Mouse (Mus musculus): ENCODE measurements around the gene Rpl11. TPM values are rescaled to one million over a fixed set of nuclear protein-coding genes. Genes with fewer than 3 reads are reported as not detected.

The Rpl11 gene
- polyA plus RNA-seq, 1 experiment from 2014 or later: 211 TPM

- no peak for ATAC-seq (replicated peaks; ENCODE audit: extremely low read depth, insufficient read depth, low FRiP score)
- no peaks in the 10 kb centered on the region for H3K9me3 ChIP-seq (replicated peaks; ENCODE audit: control insufficient read depth, low read length)
- no peak overlapping the region for H3K9ac ChIP-seq (ENCODE audit: low read length)
- H3K4me3 ChIP-seq (ENCODE audit: low read length): no peak overlapping the region
- H3K27me3 ChIP-seq (ENCODE audit: control insufficient read depth, insufficient read depth, low read length): no peaks in the 10 kb centered on the region
- H3K4me2 ChIP-seq (ENCODE audit: low read depth, low read length): no peak overlapping the region
- no peak overlapping the region for H3K27ac ChIP-seq (ENCODE audit: low read length)
- no peaks in the 10 kb centered on the region; the same call in 1 of the 2 replicates for H3K4me1 ChIP-seq (ENCODE audit: control insufficient read depth, insufficient read depth, low read length)
- H3K36me3 ChIP-seq (ENCODE audit: control insufficient read depth, insufficient read depth): peaks cover 21% of the 10 kb centered on the region
- WGBS: 79% methylated on average over 5 of the region's 5 CpGs
Measured at GRCm38 (mm10) chr4:136045091-136045490, 8.1 kb downstream of the Rpl11 start.

GRCm38 (mm10) chr4:136043784-136044400 is 9.3 kb downstream of the Rpl11 start:
- 79% methylated on average over 6 of the region's 6 CpGs for WGBS

GRCm38 (mm10) chr4:136035078-136035477 is 18.1 kb downstream of the Rpl11 start:
- no peak overlapping the region for H3K4me3 ChIP-seq (ENCODE audit: low read length)
- peaks cover 7% of the 10 kb centered on the region for H3K4me1 ChIP-seq (ENCODE audit: control insufficient read depth, insufficient read depth, low read length)
- no peaks in the 10 kb centered on the region; the same call in 1 of the 2 replicates for H3K9me3 ChIP-seq (replicated peaks; ENCODE audit: control insufficient read depth, low read length)
- no peak overlapping the region for H3K27ac ChIP-seq (ENCODE audit: low read length)
- ATAC-seq (replicated peaks; ENCODE audit: extremely low read depth, insufficient read depth, low FRiP score): no peak
- H3K4me2 ChIP-seq (ENCODE audit: low read depth, low read length): no peak overlapping the region
- no peak overlapping the region for H3K9ac ChIP-seq (ENCODE audit: low read length)
- 75% methylated on average over 4 of the region's 4 CpGs for WGBS
- no peaks in the 10 kb centered on the region for H3K27me3 ChIP-seq (ENCODE audit: control insufficient read depth, insufficient read depth, low read length)
- no peaks in the 10 kb centered on the region for H3K36me3 ChIP-seq (ENCODE audit: control insufficient read depth, insufficient read depth)

More at GRCm38 (mm10) chr4:136043784-136044400, 9.3 kb downstream of the Rpl11 start:
- H3K9ac ChIP-seq (ENCODE audit: low read length): no peak overlapping the region
- no peaks in the 10 kb centered on the region for H3K9me3 ChIP-seq (replicated peaks; ENCODE audit: control insufficient read depth, low read length)
- no peak for ATAC-seq (replicated peaks; ENCODE audit: extremely low read depth, insufficient read depth, low FRiP score)
- no peaks in the 10 kb centered on the region for H3K27me3 ChIP-seq (ENCODE audit: control insufficient read depth, insufficient read depth, low read length)
- H3K4me1 ChIP-seq (ENCODE audit: control insufficient read depth, insufficient read depth, low read length): no peaks in the 10 kb centered on the region; the same call in 1 of the 2 replicates
- H3K4me2 ChIP-seq (ENCODE audit: low read depth, low read length): no peak overlapping the region
- peaks cover 12% of the 10 kb centered on the region for H3K36me3 ChIP-seq (ENCODE audit: control insufficient read depth, insufficient read depth)
- H3K4me3 ChIP-seq (ENCODE audit: low read length): no peak overlapping the region
- H3K27ac ChIP-seq (ENCODE audit: low read length): peak overlapping the region; percentile 47; the same call in 1 of the 2 replicates

GRCm38 (mm10) chr4:136033231-136033630 is 20.0 kb downstream of the Rpl11 start:
- no peak overlapping the region for H3K4me3 ChIP-seq (ENCODE audit: low read length)
- ATAC-seq (replicated peaks; ENCODE audit: extremely low read depth, insufficient read depth, low FRiP score): no peak

GRCm38 (mm10) chr4:136030968-136031909 is 22.0 kb downstream of the Rpl11 start:
- Histone ChIP-seq H3K4me2 (ENCODE audit: low read depth, low read length) (peak overlapping the region; percentile 25; the same call in 1 of the 2 replicates), H3K9me3 (replicated peaks; ENCODE audit: control insufficient read depth, low read length) (no peaks in the 10 kb centered on the region; the same call in 1 of the 2 replicates)
- peak; percentile 75 for ATAC-seq (replicated peaks; ENCODE audit: extremely low read depth, insufficient read depth, low FRiP score)

More at GRCm38 (mm10) chr4:136033231-136033630, 20.0 kb downstream of the Rpl11 start:
- Histone ChIP-seq H3K9me3 (replicated peaks; ENCODE audit: control insufficient read depth, low read length) (no peaks in the 10 kb centered on the region; the same call in 1 of the 2 replicates), H3K27ac (ENCODE audit: low read length) (no peak overlapping the region), H3K36me3 (ENCODE audit: control insufficient read depth, insufficient read depth) (no peaks in the 10 kb centered on the region), H3K9ac (ENCODE audit: low read length) (no peak overlapping the region), H3K4me2 (ENCODE audit: low read depth, low read length) (no peak overlapping the region), H3K4me1 (ENCODE audit: control insufficient read depth, insufficient read depth, low read length) (peaks cover 7% of the 10 kb centered on the region), H3K27me3 (ENCODE audit: control insufficient read depth, insufficient read depth, low read length) (no peaks in the 10 kb centered on the region)
- 69% methylated on average over 1 of the region's 1 CpGs for WGBS

GRCm38 (mm10) chr4:136028689-136029088 is 24.5 kb downstream of the Rpl11 start:
- WGBS: 61% methylated on average over 5 of the region's 5 CpGs
- no peak overlapping the region; the same call in 1 of the 2 replicates for H3K27ac ChIP-seq (ENCODE audit: low read length)
- H3K4me2 ChIP-seq (ENCODE audit: low read depth, low read length): no peak overlapping the region
- H3K36me3 ChIP-seq (ENCODE audit: control insufficient read depth, insufficient read depth): no peaks in the 10 kb centered on the region
- H3K9ac ChIP-seq (ENCODE audit: low read length): no peak overlapping the region
- no peaks in the 10 kb centered on the region for H3K27me3 ChIP-seq (ENCODE audit: control insufficient read depth, insufficient read depth, low read length)
- H3K9me3 ChIP-seq (replicated peaks; ENCODE audit: control insufficient read depth, low read length): no peaks in the 10 kb centered on the region
- no peak overlapping the region for H3K4me3 ChIP-seq (ENCODE audit: low read length)
- H3K4me1 ChIP-seq (ENCODE audit: control insufficient read depth, insufficient read depth, low read length): peaks cover 7% of the 10 kb centered on the region
- ATAC-seq (replicated peaks; ENCODE audit: extremely low read depth, insufficient read depth, low FRiP score): no peak

More at GRCm38 (mm10) chr4:136030968-136031909, 22.0 kb downstream of the Rpl11 start:
- H3K36me3 ChIP-seq (ENCODE audit: control insufficient read depth, insufficient read depth): no peaks in the 10 kb centered on the region
- 0 out of 2 replicates have a peak overlapping the region, but pooled peaks have one; percentile 26 for H3K9ac ChIP-seq (ENCODE audit: low read length)
- no peak overlapping the region for H3K4me3 ChIP-seq (ENCODE audit: low read length)
- peaks cover 7% of the 10 kb centered on the region for H3K4me1 ChIP-seq (ENCODE audit: control insufficient read depth, insufficient read depth, low read length)
- peak overlapping the region; percentile 70 for H3K27ac ChIP-seq (ENCODE audit: low read length)
- no peaks in the 10 kb centered on the region for H3K27me3 ChIP-seq (ENCODE audit: control insufficient read depth, insufficient read depth, low read length)
- 5% methylated on average over 8 of the region's 8 CpGs for WGBS

GRCm38 (mm10) chr4:136028132-136028564 is 25.1 kb downstream of the Rpl11 start:
- Histone ChIP-seq H3K4me1 (ENCODE audit: control insufficient read depth, insufficient read depth, low read length) (peaks cover 7% of the 10 kb centered on the region), H3K27ac (ENCODE audit: low read length) (peak overlapping the region; percentile 36; the same call in 1 of the 2 replicates), H3K9ac (ENCODE audit: low read length) (no peak overlapping the region), H3K36me3 (ENCODE audit: control insufficient read depth, insufficient read depth) (no peaks in the 10 kb centered on the region), H3K4me3 (ENCODE audit: low read length) (no peak overlapping the region), H3K27me3 (ENCODE audit: control insufficient read depth, insufficient read depth, low read length) (no peaks in the 10 kb centered on the region), H3K9me3 (replicated peaks; ENCODE audit: control insufficient read depth, low read length) (no peaks in the 10 kb centered on the region), H3K4me2 (ENCODE audit: low read depth, low read length) (peak overlapping the region; percentile 7; the same call in 1 of the 2 replicates)
- 77% methylated on average over 19 of the region's 19 CpGs for WGBS
- ATAC-seq (replicated peaks; ENCODE audit: extremely low read depth, insufficient read depth, low FRiP score): no peak

- H3K36me3 ChIP-seq (ENCODE audit: control insufficient read depth, insufficient read depth): no peaks in the 10 kb centered on the region
- no peak overlapping the region for H3K9ac ChIP-seq (ENCODE audit: low read length)
- WGBS: 66% methylated on average over 8 of the region's 8 CpGs
- no peak overlapping the region for H3K4me3 ChIP-seq (ENCODE audit: low read length)
- no peak overlapping the region for H3K4me2 ChIP-seq (ENCODE audit: low read depth, low read length)
- no peaks in the 10 kb centered on the region for H3K9me3 ChIP-seq (replicated peaks; ENCODE audit: control insufficient read depth, low read length)
- no peaks in the 10 kb centered on the region for H3K27me3 ChIP-seq (ENCODE audit: control insufficient read depth, insufficient read depth, low read length)
- H3K27ac ChIP-seq (ENCODE audit: low read length): peak overlapping the region; percentile 36; the same call in 1 of the 2 replicates
- H3K4me1 ChIP-seq (ENCODE audit: control insufficient read depth, insufficient read depth, low read length): peaks cover 7% of the 10 kb centered on the region
- ATAC-seq (replicated peaks; ENCODE audit: extremely low read depth, insufficient read depth, low FRiP score): no peak
Measured at GRCm38 (mm10) chr4:136027416-136028131, 25.7 kb downstream of the Rpl11 start.
